Mouse (Mus musculus) heart, postnatal 0 days (tissue): Measurements from ENCODE around the gene Tmem202.

ENCODE experiments used
- CTCF ChIP-seq: IDR thresholded peaks from 2 replicates; pipeline ENCODE4 v1.5.1; 2016; ENCODE audit warnings: antibody characterized with exemption, control low read depth, low read depth
- EP300 ChIP-seq: IDR thresholded peaks from 2 replicates; pipeline ENCODE4 v1.6.1; 2016; ENCODE audit warnings: antibody characterized with exemption, low read depth

GRCm38 (mm10) chr9:59565600-59565999 lies 26.0 kb upstream of the Tmem202 start:
- TF ChIP-seq CTCF, result peak; percentile 91
- TF ChIP-seq EP300, result no peak
